Mouse (Mus musculus): Measurements from ENCODE around the gene Ric8a.

Ric8a gene

DNA sequence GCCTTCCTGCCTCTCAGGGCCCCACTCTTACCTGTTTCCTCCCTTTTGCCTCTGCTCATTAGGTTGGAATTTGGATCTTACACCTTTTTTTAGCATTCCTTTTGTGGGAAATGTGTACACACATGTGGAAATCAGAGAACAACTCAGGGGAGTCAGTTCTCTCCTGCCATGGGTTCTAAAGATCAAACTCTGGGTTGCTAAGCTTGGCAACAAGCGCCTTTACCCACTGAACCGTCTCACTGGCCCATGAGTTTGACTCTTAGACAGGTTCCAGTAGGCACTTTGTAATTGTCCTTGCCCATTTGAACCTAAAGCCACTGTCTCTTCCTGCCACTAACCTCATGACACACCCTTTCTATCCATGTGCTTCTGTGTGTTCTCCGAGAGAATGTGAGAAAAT is 37.9 kb downstream of the Ric8a start:
- no peak for DNase-seq

DNA sequence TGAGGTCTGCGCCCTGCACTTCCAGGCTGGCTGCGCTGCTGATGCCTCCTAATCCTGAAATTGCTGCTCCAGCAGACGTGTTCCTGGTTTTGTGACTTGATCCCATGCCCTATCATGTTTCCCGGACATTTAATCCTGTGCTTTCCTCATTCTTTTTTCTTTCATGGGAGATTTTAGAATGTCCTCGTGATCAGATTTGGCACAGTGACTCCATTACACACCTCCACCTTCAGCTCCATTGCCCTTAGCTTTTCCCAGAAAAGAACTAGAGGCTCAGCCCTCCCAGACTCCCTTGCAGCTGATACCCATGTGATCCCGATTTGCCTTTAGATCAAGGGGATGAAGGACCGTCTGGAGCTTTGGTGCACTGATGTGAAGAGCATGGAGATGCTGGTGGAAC is 41.1 kb downstream of the Ric8a start:
- no peak for DNase-seq

DNA sequence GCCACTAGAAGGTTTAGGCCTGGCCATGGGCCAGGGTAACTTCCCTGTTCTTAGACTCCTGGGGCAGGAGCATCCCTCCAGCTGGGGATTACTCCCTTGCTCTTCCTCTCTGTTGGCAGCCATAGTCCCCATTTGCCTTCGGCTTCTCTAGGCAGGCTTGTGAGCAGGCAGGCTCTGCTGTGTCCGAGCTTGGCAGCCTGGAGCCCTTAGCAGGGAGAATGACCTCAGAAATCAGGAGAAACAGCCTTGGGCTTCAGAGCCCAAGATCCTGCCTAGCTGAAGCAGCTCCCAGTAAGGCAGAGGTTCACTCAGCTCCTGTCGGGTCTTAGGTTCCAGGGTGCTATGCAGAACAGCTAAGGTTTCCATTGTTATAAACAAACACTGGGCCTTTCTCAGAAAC is 42.4 kb downstream of the Ric8a start:
- DNase-seq, result no peak

DNA sequence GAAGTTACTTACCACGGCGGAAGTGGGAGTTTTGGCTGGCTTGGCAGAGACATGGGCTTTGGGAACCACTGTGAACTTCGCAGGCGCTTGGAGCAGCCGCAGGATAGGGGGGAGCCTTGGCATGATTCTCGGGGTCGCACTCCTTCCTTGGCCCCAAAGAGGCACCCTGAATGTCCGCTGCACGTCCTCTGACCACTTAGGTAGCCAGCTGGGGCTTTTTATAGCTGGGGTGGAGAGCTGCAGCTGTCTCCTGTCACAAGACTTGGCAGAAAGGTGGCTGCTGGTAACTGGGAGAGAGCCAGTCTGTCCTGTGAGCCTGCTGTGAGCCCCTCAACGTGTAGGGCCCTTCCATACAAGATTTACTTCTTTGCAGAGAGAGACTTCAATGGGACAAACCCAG is 43.5 kb downstream of the Ric8a start, which contains the start of gene Cox8b:
TSS of gene Cox8b (minus strand) at position 227 of the 400 bp plus-strand sequence.
- no peak for DNase-seq

DNA sequence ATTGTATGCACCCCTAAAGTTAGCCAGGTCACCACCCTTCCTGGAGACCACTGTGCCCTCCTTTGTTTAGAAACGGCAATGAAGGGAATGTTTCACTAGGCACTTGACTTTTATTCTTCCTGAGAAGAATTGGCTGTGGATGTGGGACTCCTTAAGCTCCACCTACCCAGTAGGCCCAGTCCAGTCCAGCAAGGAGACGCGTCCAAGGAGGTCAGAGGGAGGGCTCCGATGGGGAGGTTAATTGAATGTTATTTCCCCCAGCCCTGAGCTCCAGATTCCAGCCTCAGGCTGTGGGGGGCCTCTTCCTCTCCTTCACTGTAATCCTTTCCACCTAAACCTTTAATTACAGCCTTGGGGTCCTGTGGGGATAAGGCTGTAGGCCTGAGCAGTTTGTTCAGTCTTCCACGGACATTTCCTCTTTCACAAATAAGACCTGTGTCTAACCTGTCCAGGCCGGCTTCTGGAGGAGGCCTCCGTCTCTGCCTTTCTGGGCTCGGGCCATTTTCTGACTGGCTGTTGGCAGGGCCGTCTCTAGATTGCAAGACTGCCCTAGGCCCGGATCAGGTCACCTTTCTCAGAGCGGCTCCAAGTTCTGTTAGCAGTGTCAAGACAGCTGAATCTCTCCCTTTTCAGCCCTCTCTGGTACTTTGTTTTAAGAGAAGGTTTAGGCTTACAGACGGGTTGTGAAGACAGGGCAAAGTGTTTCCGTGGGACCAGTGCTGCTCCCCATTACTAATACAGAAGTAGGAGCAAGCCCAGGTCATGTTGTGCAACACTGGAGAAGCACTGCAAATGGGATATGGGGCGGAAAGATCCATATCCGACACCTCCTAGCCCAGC is 45.5 kb downstream of the Ric8a start:
- no peak for DNase-seq

DNA sequence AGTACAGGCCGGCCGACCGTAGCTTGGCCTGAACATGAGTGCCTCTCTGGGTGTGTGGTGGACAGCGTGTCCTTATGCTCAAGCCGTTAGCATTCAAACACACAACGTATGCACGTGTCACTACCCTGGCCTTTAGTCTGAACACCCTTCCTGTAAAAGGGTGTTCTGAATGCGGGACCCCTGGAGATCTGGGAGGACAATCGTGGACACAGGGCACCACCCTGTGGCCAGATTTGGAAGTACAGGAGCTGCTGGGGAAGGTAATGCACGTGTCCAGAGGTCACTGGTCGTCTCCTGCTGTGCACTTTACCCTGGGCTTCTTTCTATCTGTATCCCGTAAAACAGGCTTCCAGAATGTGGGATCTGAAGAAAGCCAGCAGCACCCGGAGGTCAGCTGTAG is 46.5 kb downstream of the Ric8a start:
- DNase-seq, result peak; percentile 65

DNA sequence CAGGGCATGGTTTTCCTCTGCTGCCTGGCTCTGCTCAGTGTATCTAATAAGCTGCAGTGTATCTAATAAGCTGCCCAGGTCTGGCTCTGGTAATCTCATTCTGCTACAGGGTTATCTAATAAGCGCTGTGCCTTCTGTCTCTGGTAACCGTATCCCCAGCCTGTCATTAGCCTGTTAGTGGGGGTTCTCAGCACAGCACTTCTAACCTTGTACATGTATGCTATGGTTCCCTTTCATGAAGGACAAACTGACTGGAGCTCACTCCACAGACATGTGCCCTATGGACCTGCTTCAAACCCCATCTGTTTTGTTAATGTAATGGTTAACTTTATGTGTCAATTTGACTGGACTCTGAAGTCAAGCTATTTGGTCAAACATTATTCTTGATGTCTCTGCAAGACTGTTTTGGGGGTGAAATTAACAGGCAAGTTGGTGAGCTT is 48.9 kb downstream of the Ric8a start:
- DNase-seq, result no peak

DNA sequence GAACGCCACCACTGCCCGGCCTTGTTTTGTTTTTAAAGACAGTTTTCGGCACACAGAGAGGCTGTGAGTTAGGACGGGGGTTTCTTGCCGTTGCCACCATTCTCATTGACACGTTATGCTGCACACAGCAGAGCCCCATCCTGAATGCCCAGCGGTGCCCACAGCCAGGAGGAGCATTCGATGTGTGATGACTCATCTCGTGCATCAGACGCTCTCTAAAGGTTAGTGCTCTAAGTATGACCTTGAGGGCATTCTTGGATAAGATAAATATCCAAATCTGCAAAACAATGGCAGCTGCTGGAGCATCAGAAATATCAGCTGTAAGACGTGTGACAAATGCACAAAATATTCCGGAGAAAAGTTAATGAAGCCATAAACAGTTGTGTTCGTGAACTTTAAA is 50.4 kb downstream of the Ric8a start:
- no peak for DNase-seq

DNA sequence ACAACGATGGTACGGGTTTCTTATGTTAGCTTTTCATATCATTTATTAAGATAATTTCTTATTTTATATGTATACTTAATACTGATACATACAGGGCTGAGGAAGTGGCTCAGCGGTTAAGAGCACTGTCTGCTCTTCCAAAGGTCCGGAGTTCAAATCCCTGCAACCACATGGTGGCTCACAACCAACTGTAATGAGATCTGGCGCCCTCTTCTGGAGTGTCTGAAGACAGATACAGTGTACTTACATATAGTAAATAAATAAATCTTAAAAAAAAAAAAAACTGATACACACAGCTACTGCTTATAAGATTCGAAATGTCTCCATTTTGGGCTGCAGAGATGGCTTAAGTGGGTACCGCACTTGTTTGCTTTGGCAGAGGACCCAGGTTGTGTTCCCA is 50.9 kb downstream of the Ric8a start:
- no peak for DNase-seq

DNA sequence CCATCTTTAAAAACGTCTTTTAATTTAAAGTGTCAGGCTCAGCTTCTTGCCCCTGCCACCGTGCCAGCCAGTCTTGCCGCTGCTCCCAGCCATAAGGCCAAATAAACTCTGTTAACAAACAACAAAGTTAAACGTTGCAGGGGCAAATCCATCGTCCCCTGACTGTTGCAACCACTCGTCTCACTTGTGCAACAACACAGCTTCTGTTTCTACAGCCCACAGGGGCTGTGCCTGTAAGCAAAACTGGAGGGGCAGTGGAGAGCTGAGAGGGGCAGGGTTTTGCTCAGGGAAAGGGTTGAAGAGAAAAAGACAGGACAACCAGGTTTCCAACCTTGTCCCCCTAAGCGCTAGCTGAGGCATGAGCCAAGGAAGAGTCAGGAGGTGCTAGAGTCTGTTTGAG is 51.4 kb downstream of the Ric8a start:
- DNase-seq, result no peak

DNA sequence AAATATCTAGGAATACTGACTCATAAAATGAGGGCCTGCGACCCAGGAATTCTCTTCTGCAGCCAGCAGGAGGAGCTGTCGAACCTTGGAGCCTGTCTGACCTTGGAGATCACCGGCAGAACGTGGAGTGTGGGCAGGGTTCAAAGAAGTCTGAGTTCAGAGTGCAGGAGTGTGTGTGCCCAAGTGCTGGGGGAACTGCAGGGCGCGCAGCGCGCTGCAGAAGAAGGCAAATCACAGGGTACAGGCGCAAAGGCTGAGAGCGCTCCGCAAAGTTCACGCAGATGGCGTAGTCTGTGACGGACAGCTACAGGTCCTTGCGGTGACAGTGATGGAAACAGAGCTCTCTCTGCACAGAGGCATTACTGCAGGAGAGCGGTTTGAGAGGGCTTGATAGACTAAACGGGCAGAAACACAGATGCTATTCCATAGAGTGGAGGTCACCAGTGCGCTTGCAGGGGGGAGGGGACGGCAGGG is 51.9 kb downstream of the Ric8a start:
- peak; percentile 53 for DNase-seq

DNA sequence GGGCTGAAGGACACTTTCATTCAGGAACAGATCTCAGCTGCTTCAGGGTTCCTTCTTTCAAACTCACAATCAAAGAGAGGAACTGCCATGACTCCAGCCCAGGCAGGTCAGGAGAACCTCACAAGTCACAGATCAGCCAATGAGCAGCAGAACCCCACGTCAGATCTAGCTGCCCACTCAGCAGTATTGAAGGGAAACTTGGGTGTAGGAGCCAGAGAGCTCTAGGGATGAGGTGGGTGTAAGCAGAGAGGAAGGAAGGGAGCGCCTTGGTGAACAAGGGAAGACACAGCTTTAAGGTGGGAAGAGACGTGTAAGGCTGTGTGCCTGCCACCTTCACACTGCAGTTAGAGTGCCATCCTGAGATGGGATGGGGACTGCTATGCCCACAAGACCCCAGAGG is 55.5 kb downstream of the Ric8a start:
- DNase-seq, result no peak

DNA sequence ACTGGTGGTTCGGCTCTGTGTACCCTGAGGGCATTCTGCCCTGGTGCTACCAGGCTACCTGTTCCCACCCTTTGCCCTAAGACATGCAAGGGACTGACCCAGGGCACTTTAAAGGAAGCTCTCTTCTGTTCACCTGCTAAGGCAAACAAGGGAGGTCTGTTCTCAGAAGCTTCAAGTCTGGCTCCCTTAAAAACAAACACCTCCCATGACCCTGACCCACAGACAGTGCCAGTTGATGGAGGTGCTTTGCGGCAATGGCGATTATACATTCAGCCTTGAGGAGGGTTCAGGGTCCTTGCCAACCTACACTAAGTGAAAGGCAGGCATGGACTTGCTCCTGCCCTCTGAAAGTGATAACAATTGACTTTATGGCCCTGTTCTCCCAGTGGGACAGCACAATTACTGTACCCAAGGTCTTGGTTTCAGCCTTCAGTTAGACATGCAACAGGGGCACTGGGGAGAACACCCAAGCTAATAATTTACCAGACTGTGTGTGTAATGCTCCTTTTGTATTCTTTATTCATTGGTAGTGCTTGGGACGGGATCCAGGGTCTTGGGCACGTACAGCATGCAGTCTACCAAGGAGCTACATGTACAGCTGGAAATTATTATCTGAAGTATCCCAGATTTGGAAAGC is 56.2 kb downstream of the Ric8a start:
- DNase-seq, result no peak

Measured in cerebellum, adult 9-11 months (tissue).